Mouse (Mus musculus): ENCODE data around the gene Spryd4.

- TF ChIP-seq CTCF (IDR thresholded peaks at IDR 0.05) (no peak), POLR2A (IDR thresholded peaks at IDR 0.05; ENCODE audit: insufficient read depth, low read depth, low read length) (no peak), EP300 (IDR thresholded peaks at IDR 0.05; ENCODE audit: insufficient read depth, low read depth, low read length) (no peak)
Measured at GRCm38 (mm10) chr10:128201856-128202255, 9.8 kb downstream of the Spryd4 start.
